Mouse (Mus musculus) kidney, embryonic 16.5 days (tissue): Measurements from ENCODE around the gene Sowahb. TPM values are rescaled to one million over a fixed set of nuclear protein-coding genes. Genes with fewer than 3 reads are reported as not detected.

ENCODE experiments used
- ATAC-seq: fragments of 200-750 bp; cut with Nextera tagmentation; 2 replicates; pipeline ENCODE4 v1.8.0; 2017; ENCODE audit warnings: moderate TSS enrichment; ENCODE audit not compliant: low FRiP score, low TSS enrichment
- H3K27ac ChIP-seq: fragments of 300-500 bp; sonication (generic); 2 replicates; pipeline ENCODE4 v1.5.1; 2014; ENCODE audit warnings: low read length
- H3K27me3 ChIP-seq: fragments of 300-500 bp; sonication (generic); 2 replicates; pipeline ENCODE4 v1.6.1; 2014; ENCODE audit warnings: low read length, control low read depth, mixed read lengths; ENCODE audit not compliant: insufficient read depth
- H3K36me3 ChIP-seq: fragments of 300-500 bp; sonication (generic); 2 replicates; pipeline ENCODE4 v1.6.1; 2014; ENCODE audit warnings: low read length, control low read depth, mixed read lengths; ENCODE audit not compliant: insufficient read depth
- H3K4me1 ChIP-seq: fragments of 300-500 bp; sonication (generic); 2 replicates; pipeline ENCODE4 v1.6.1; 2014; ENCODE audit warnings: low read length, control low read depth, mixed read lengths; ENCODE audit not compliant: insufficient read depth
- H3K4me2 ChIP-seq: fragments of 300-500 bp; sonication (generic); replicated peaks from 2 replicates; pipeline ENCODE4 v1.6.1; 2014; ENCODE audit warnings: low read depth, low read length
- H3K4me3 ChIP-seq: fragments of 300-500 bp; sonication (generic); 2 replicates; pipeline ENCODE4 v1.5.1; 2014; ENCODE audit warnings: mild to moderate bottlenecking, low read length
- H3K9ac ChIP-seq: fragments of 300-500 bp; sonication (generic); replicated peaks from 2 replicates; pipeline ENCODE4 v1.6.1; 2014; ENCODE audit warnings: low read length
- H3K9me3 ChIP-seq: fragments of 300-500 bp; sonication (generic); 2 replicates; pipeline ENCODE4 v1.6.1; 2016; ENCODE audit warnings: low read length, control low read depth
- WGBS: fragments of 180-500 bp; shearing (Covaris S2); extraction: QIAGEN DNeasy Blood & Tissue Kit; methylation state at CpG from one replicate; pipeline ENCODE4 v1.1.7; 2014; 5-methylcytosine and 5-hydroxymethylcytosine counted together
- polyA plus RNA-seq: library from polyadenylated mRNA; unstranded; fragments of >200 nt; fragmentation: Nextera tagmentation; extraction: Ambion mirVana; gene quantifications from 2 replicates; pipeline ENCODE4 v1.2.1, GENCODE M21; 2015

Gene Sowahb
- polyA plus RNA-seq, 1 experiment from 2014 or later: 1.4 TPM

DNA sequence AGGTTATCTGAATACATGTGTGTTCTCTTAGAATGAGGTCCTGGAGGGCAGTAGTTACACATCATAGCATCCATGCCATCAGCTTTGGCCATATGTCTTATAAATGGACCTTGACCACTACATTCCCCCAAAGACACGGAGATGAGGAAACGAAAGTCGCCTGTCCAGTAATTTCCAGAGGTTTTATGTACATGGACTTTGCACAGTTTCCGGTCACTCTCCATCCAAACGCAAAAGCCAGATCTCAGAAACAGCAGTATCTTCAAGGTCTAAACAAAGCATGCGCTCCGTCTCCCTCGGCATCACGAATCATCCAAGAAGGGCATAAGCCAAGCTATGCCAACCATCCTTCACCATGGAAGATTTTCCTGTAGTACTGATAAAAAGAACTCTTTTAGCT is 36.6 kb downstream of the Sowahb start:
- Histone ChIP-seq H3K4me2 (no peak overlapping the region), H3K9me3 (no peaks in the 10 kb centered on the region), H3K9ac (no peak overlapping the region), H3K4me3 (no peak overlapping the region), H3K27me3 (no peaks in the 10 kb centered on the region), H3K4me1 (peaks cover 21% of the 10 kb centered on the region), H3K36me3 (no peaks in the 10 kb centered on the region), H3K27ac (no peak overlapping the region)
- 90% methylated on average over 9 of the region's 9 CpGs for WGBS
- no peak for ATAC-seq

DNA sequence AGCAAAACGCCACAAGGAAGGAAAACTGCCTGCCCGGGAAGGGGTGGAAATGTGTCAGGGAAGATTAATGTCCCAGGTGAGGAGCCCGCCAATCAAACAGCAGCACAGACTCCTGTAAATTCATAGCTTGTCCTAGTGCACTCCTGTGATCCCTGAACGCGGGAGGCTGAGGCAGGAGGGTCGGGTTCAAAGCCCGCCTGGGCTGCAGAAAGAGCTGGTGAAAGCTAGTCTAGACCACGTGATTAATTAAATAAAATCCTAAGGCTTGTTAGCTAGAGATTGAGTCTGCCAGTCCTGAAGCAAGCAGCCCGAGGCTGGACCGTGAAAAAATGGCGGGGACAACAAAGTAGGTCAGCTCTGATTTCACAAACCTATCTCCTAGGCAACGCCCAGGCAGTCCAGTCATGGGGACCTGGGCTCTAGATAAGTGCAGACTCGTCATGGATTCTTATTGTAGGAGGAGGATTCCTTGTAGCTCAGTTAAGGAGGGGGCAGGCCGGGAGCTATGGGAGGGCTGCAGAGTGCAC is 38.9 kb downstream of the Sowahb start:
- H3K4me1 ChIP-seq: peaks cover 32% of the 10 kb centered on the region
- 23% methylated on average over 14 of the region's 14 CpGs for WGBS

DNA sequence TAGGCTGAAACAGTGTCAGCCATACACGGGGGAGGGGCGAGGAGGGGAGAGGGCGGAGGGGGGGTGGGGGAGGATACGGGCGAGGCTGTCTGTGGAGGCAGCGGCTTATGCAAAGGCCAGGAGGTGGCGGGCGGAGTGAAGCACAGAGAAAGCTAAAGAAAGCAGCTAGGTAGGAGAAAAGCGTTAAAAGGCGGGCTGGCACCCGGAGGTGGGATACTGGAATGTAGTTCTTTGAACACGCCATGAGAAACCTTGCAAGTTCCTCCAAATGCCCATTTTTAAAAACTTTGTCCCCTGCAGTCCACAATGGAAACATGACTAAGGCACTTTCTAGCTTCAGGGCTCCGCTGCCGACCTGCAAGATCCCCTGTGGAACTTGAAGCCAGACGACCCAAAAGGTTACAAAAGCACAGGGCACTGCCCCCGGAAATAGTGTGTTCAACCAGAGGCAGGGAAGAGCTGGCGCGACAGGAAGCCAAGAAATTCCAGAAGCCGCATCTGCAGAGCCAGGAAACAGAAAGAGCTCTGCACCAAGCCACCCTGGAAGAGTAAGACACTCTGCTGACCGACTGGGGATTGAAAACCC is 39.5 kb downstream of the Sowahb start:
- Histone ChIP-seq H3K4me3 (peak overlapping the region; percentile 33), H3K4me2 (peak overlapping the region; percentile 58), H3K4me1 (peaks cover 37% of the 10 kb centered on the region), H3K9me3 (no peaks in the 10 kb centered on the region), H3K9ac (peak overlapping the region; percentile 58), H3K27ac (peak overlapping the region; percentile 91), H3K27me3 (no peaks in the 10 kb centered on the region), H3K36me3 (no peaks in the 10 kb centered on the region)
- ATAC-seq: peak; percentile 57
- 3% methylated on average over 20 of the region's 20 CpGs for WGBS

More for the DNA sequence above, 38.9 kb downstream of the Sowahb start:
- H3K27me3 ChIP-seq: no peaks in the 10 kb centered on the region
- no peaks in the 10 kb centered on the region for H3K36me3 ChIP-seq
- peak overlapping the region; percentile 33 for H3K4me3 ChIP-seq
- H3K27ac ChIP-seq: peak overlapping the region; percentile 91
- no peaks in the 10 kb centered on the region for H3K9me3 ChIP-seq
- peak; percentile 57 for ATAC-seq
- H3K4me2 ChIP-seq: peak overlapping the region; percentile 58
- peak overlapping the region; percentile 58 for H3K9ac ChIP-seq

DNA sequence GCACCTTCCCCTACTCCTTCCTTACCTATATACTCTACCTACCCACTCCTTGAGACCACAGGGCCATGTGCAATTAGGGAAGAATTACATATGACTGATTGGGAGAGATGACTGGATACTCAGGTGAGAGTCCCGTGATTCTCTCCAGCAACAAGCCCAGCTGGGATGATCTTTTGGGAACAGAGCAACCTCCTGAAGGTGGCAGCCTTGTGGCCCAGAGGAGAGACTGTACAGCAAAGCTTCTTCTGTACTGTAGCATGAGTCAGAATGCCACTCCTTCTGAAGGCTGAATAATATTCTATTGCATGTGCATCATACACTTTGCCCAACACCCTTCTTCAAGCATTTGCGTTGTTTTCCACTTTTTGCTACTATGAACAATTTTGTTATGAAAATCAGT is 42.2 kb downstream of the Sowahb start:
- Histone ChIP-seq H3K36me3 (no peaks in the 10 kb centered on the region), H3K9me3 (no peaks in the 10 kb centered on the region), H3K4me2 (no peak overlapping the region), H3K27ac (no peak overlapping the region), H3K4me1 (peaks cover 55% of the 10 kb centered on the region), H3K4me3 (no peak overlapping the region), H3K9ac (no peak overlapping the region), H3K27me3 (no peaks in the 10 kb centered on the region)
- no peak for ATAC-seq
- WGBS: 94% methylated on average over 2 of the region's 2 CpGs

DNA sequence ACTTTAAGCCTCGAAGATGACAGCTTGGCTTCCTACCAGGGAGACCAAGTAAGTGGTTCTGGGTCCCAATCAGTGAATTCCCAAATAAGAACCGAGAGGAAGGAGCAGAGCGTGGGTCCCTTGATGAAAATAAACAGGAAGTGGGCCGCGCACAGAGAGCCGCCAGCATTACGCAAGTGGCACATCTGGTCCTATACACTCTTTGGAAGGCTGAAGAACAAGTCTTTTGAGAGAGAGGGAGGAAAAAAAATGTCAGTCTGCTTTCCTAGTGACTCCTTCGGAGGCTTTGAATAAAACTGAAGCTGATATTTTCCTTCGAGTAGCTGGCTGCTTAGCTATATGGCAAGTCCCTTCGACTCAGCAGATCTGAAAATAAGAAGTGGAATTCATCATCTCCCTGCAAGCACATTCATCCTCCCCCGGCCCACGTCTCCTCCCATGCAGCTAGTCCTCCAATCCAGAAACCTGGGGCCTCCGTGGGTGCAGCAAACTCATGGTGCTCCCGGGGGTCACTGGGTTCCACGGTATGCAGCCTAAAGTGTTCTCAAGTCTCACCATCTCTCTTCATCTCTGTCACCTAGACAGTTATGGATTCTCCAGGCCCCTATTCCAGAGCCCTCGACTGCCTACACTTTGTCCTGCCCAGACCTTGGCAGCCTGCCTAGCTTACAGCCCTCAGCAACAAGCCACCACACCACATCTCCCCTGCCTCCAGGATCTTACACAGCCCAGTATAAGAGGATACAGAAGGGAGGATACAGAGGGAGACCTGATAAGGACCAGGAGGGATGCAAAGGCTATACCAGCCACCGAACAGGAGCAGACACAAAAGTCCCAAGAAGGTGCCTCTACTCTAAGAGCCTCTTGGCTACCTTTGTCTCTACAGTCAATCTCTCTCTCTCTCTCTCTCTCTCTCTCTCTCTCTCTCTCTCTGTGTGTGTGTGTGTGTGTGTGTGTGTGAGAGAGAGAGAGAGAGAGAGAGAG is 43.8 kb downstream of the Sowahb start:
- 36% methylated on average over 17 of the region's 17 CpGs for WGBS
- Histone ChIP-seq H3K27me3 (no peaks in the 10 kb centered on the region), H3K9ac (no peak overlapping the region), H3K9me3 (no peaks in the 10 kb centered on the region), H3K36me3 (no peaks in the 10 kb centered on the region), H3K4me3 (no peak overlapping the region), H3K4me1 (peaks cover 59% of the 10 kb centered on the region), H3K27ac (peak overlapping the region; percentile 84), H3K4me2 (no peak overlapping the region)
- no peak; the same call in 1 of the 2 replicates for ATAC-seq

DNA sequence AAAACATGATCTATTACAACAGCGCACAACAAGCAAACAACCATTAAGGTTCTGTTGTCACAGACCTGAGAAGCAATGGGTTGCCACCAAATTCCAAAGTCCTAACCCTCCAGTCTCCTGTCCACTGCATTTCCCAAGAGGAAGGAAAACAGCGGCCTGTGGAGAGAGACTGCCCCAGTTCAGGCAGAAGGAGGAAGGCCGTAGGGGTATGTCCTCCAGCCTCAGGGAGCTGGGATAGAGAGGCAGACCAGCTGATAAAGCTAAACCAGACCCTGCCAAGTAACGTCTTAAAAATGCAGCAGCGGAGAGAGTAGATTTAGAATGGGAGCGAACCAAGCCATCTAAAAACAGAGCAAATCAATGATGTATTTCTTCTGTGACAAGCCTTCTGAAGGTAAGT is 44.8 kb downstream of the Sowahb start:
- no peaks in the 10 kb centered on the region for H3K27me3 ChIP-seq
- WGBS: 67% methylated on average over 6 of the region's 6 CpGs
- no peaks in the 10 kb centered on the region for H3K36me3 ChIP-seq
- H3K4me1 ChIP-seq: peaks cover 49% of the 10 kb centered on the region
- peak overlapping the region; percentile 84 for H3K27ac ChIP-seq
- no peak overlapping the region for H3K9ac ChIP-seq
- H3K4me3 ChIP-seq: no peak overlapping the region
- no peak for ATAC-seq
- H3K4me2 ChIP-seq: no peak overlapping the region
- H3K9me3 ChIP-seq: no peaks in the 10 kb centered on the region

DNA sequence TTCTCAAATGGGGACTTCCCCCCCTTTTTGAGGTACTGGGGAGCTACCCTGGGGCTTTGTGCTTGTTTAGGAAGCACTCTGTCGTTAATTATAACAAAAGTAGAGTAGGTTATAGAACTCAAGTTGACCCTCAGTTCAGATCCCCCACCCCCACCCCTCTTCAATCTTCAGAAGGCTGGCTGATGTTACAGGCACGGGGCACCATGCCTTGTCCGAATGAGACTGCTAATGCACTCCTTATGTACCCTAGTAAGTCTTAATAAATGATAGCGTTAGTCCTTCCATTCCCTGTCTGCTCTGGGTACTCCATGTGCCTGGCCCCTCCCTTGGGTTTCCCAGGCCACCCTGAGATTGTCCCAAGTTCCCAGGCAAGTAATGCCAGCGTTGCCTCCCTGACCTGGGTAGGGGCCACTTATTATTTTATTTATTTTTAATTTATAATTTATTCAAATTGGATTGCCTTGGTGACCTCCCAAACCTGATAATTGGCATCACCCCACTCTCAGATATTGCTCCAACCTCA is 46.3 kb downstream of the Sowahb start:
- Histone ChIP-seq H3K36me3 (no peaks in the 10 kb centered on the region), H3K9ac (no peak overlapping the region), H3K9me3 (no peaks in the 10 kb centered on the region), H3K4me1 (peaks cover 45% of the 10 kb centered on the region), H3K27me3 (no peaks in the 10 kb centered on the region), H3K27ac (peak overlapping the region; percentile 95), H3K4me3 (no peak overlapping the region), H3K4me2 (no peak overlapping the region)
- ATAC-seq: no peak
- 29% methylated on average over 5 of the region's 5 CpGs for WGBS

DNA sequence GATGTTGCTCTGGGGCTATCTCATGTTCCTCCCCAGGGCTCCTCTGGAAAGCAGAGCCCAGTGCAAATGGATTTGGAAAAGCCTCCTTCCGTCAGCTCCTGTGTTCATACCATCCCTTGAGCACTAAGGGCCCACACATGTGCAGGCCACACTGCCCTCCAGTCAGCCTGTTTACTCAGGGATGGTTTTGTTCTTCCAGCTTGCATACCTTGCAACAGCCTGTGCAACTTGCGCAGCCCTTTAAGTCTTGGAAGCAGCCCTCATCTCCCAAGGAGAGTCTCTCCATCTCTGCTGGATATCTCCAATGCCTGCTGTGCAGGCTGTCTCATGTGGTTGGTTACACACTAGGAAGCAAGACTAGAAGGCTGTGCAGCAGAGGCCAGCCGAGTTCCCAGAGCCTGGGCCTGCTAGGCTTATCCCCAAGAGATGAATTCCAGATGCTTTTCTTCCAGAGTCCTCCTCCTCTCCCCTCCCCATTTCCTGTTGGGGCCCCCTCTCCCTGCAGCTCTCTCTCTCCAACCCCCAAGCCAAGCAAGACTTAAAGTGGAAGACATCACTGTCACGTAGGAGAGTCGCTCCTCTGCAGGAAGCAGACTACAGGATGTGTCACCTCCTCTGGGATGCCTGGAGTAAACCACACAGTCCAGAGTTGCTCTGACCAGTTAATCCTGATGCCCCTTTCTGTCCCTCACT is 47.2 kb downstream of the Sowahb start:
- Histone ChIP-seq H3K36me3 (no peaks in the 10 kb centered on the region), H3K27ac (peak overlapping the region; percentile 95), H3K27me3 (no peaks in the 10 kb centered on the region), H3K9me3 (no peaks in the 10 kb centered on the region), H3K4me3 (no peak overlapping the region; the same call in 1 of the 2 replicates), H3K4me1 (peaks cover 45% of the 10 kb centered on the region), H3K4me2 (peak overlapping the region; percentile 26; the same call in 1 of the 2 replicates), H3K9ac (peak overlapping the region; percentile 24; the same call in 1 of the 2 replicates)
- peak; percentile 91 for ATAC-seq
- 29% methylated on average over 5 of the region's 5 CpGs for WGBS

DNA sequence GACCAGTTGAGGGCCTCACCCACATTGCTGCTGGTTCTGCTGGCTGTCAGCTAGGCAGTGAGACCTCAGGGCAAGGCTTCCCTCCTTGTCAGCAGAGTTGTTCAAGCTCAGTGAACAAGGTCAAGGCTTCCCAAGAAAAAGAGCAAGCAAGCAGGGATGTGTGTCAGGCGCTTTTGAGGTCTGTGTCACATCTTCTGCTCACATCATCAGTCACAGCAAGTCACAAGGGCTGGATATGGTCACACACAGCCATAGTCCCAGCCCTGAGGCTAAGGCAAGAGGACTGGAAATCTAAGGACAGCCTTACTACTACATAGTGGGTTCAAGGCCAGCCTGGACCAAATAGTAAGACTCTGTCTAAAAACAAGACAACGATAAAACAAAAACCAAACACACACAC is 50.0 kb downstream of the Sowahb start:
- no peaks in the 10 kb centered on the region for H3K9me3 ChIP-seq
- no peak for ATAC-seq
- H3K4me1 ChIP-seq: peaks cover 28% of the 10 kb centered on the region
- WGBS: 75% methylated on average over 2 of the region's 2 CpGs
- no peak overlapping the region for H3K4me3 ChIP-seq
- no peak overlapping the region for H3K4me2 ChIP-seq
- no peaks in the 10 kb centered on the region for H3K27me3 ChIP-seq
- H3K9ac ChIP-seq: 0 out of 2 replicates have a peak overlapping the region, but pooled peaks have one; percentile 0
- H3K27ac ChIP-seq: no peak overlapping the region
- H3K36me3 ChIP-seq: no peaks in the 10 kb centered on the region
